Mouse (Mus musculus) lung, embryonic 14.5 days (tissue): ENCODE results near the gene Map3k7cl. TPM values are rescaled to one million over a fixed set of nuclear protein-coding genes. Genes with fewer than 3 reads are reported as not detected.
A peak's percentile ranks its signal among the peaks of the same experiment; 100 is the strongest.

ENCODE experiments used
- ATAC-seq: fragments of 200-750 bp; cut with Nextera tagmentation; 2 replicates; pipeline ENCODE4 v1.8.0; 2017; ENCODE audit warnings: mild to moderate bottlenecking, moderate TSS enrichment, moderate library complexity; ENCODE audit not compliant: insufficient read depth
- DNase-seq: peaks from one replicate; pipeline ENCODE4 v3.0.0-alpha.2; 2015
- H3K27ac ChIP-seq: fragments of 300-500 bp; sonication (generic); 2 replicates; pipeline ENCODE4 v1.5.1; 2014; ENCODE audit warnings: low read depth, mild to moderate bottlenecking, moderate library complexity
- H3K27me3 ChIP-seq: fragments of 300-500 bp; sonication (generic); 2 replicates; pipeline ENCODE4 v1.6.1; 2014; ENCODE audit warnings: low read length, control low read depth; ENCODE audit not compliant: insufficient read depth
- H3K36me3 ChIP-seq: fragments of 300-500 bp; sonication (generic); 2 replicates; pipeline ENCODE4 v1.6.1; 2014; ENCODE audit warnings: control low read depth; ENCODE audit not compliant: insufficient read depth
- H3K4me1 ChIP-seq: fragments of 300-500 bp; sonication (generic); 2 replicates; pipeline ENCODE4 v1.6.1; 2014; ENCODE audit warnings: antibody characterized with exemption, control low read depth; ENCODE audit not compliant: insufficient read depth
- H3K4me2 ChIP-seq: fragments of 300-500 bp; sonication (generic); 2 replicates; pipeline ENCODE4 v1.6.1; 2014; ENCODE audit warnings: mild to moderate bottlenecking
- H3K4me3 ChIP-seq: fragments of 300-500 bp; sonication (generic); 2 replicates; pipeline ENCODE4 v1.5.1; 2014; ENCODE audit warnings: low read depth, low read length
- H3K9ac ChIP-seq: fragments of 300-500 bp; sonication (generic); 2 replicates; pipeline ENCODE4 v1.6.1; 2014
- H3K9me3 ChIP-seq: fragments of 300-500 bp; sonication (generic); 2 replicates; pipeline ENCODE4 v1.6.1; 2016; ENCODE audit warnings: low read depth, low read length, control low read depth
- CTCF ChIP-seq: IDR thresholded peaks from 2 replicates; pipeline ENCODE4 v1.5.1; 2016; ENCODE audit warnings: antibody characterized with exemption, low read depth
- WGBS: fragments of 180-500 bp; shearing (Covaris S2); extraction: QIAGEN DNeasy Blood & Tissue Kit; methylation state at CpG from one replicate; pipeline ENCODE4 v1.1.7; 2014; 5-methylcytosine and 5-hydroxymethylcytosine counted together
- polyA plus RNA-seq: library from polyadenylated mRNA; unstranded; fragments of >200 nt; fragmentation: Nextera tagmentation; extraction: Ambion mirVana; gene quantifications from 2 replicates; pipeline ENCODE4 v1.2.1, GENCODE M21; 2014

Gene Map3k7cl
- polyA plus RNA-seq, 1 experiment from 2014 or later = 0.21 TPM

DNA sequence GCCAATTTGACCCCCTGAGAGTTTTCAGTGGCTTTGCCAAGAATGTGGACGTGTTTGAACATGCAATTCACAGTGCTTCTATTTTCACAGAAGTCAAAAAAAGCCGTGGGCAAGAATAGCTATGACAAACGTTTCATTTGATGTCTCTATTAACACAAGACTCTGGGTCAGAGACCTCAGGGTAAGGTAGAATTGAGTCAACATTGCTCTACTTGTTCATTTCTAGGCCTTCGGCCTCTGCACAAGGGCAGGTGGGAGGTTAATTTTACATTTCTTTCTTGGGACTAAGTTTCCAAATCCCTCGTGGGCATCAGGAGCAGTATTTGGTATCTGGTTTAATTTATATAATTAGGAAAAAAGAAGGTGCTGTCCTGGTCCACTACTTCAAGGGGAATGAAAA, 20.3 kb downstream of the Map3k7cl start:
- Histone ChIP-seq H3K9me3 (no peaks in the 10 kb centered on the region), H3K36me3 (no peaks in the 10 kb centered on the region), H3K9ac (no peak overlapping the region), H3K27me3 (no peaks in the 10 kb centered on the region), H3K4me2 (no peak overlapping the region), H3K4me3 (no peak overlapping the region), H3K27ac (no peak overlapping the region), H3K4me1 (no peaks in the 10 kb centered on the region)
- no peak for ATAC-seq
- DNase-seq = no peak
- 48% methylated on average over 5 of the region's 5 CpGs for WGBS
- TF ChIP-seq CTCF = no peak

DNA sequence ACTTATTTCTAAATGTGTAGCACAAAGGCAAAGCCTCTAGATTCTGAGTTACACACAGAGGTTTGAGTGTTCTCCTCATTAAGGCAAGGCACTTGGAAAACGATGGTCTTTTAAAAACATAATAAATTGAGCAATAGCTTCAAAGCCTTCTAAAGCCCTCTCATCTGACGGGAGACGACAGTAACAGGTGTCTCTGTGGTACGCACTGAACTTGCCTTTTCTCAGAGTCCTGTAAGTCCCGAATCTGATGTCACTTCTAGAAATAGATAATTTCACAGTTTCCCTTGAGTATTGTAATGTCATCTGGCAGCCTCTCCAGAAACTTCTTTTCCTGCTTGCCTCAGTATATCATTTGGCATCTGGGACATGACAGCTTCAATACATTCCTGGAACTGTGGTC, 21.0 kb downstream of the Map3k7cl start:
- ATAC-seq (no peak), DNase-seq (no peak)
- WGBS = 56% methylated on average over 5 of the region's 5 CpGs
- no peak for TF ChIP-seq CTCF
- H3K27me3 ChIP-seq = no peaks in the 10 kb centered on the region
- no peak overlapping the region for H3K27ac ChIP-seq
- H3K9me3 ChIP-seq = no peaks in the 10 kb centered on the region
- no peak overlapping the region for H3K4me2 ChIP-seq
- no peak overlapping the region for H3K4me3 ChIP-seq
- no peak overlapping the region for H3K9ac ChIP-seq
- no peaks in the 10 kb centered on the region for H3K36me3 ChIP-seq
- no peaks in the 10 kb centered on the region for H3K4me1 ChIP-seq

DNA sequence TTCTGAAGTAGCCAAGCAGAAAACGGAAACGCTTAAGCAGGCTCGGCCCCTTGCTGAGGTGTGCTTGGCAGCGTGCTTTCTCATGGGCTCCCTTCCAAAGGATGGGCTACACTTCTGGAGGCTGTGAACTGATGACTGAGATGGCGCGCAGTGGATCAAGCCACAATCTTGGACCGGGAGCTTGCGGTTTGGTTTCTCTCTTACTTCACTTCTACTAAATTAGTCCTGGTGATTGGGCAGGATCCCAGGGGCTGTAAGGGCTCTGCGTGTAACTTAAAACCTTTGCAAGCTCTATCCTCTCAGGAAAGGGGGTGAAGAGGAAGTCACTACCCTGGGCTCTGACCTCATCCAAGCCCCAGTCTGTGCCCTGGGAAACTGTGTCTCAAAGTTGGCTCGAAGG, 22.5 kb downstream of the Map3k7cl start:
- WGBS = 55% methylated on average over 10 of the region's 10 CpGs
- Histone ChIP-seq H3K9ac (no peak overlapping the region), H3K4me3 (no peak overlapping the region), H3K36me3 (no peaks in the 10 kb centered on the region), H3K27ac (no peak overlapping the region), H3K27me3 (no peaks in the 10 kb centered on the region), H3K4me1 (no peaks in the 10 kb centered on the region), H3K4me2 (no peak overlapping the region), H3K9me3 (no peaks in the 10 kb centered on the region)
- DNase-seq = no peak
- ATAC-seq = peak; percentile 63; the same call in 1 of the 2 replicates
- TF ChIP-seq CTCF = no peak

DNA sequence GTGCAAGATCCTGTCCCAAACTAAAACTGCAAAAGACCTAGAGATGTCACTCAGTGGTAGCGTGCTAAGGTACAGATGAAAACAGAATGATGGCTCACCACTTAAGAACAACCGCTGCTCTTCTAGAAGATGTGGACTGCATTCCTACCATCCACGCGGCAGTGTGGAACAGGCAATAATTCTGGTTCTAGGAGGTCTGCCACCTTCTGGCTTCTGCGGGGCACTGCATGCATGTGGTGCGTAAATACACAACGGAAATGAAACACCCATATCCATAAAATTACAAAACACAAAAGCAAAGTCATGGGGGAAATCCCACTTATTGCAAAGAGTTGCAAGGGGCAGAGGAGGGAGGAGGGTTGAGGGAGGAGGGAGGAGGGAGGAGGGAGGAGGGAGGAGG, 25.8 kb downstream of the Map3k7cl start:
- DNase-seq (peak; percentile 19), ATAC-seq (no peak)
- H3K4me3 ChIP-seq = no peak overlapping the region
- no peak overlapping the region for H3K4me2 ChIP-seq
- no peak overlapping the region for H3K27ac ChIP-seq
- TF ChIP-seq CTCF = peak; percentile 35
- no peaks in the 10 kb centered on the region for H3K9me3 ChIP-seq
- H3K9ac ChIP-seq = no peak overlapping the region
- WGBS = 82% methylated on average over 7 of the region's 7 CpGs
- H3K36me3 ChIP-seq = no peaks in the 10 kb centered on the region
- no peaks in the 10 kb centered on the region for H3K27me3 ChIP-seq
- H3K4me1 ChIP-seq = no peaks in the 10 kb centered on the region

DNA sequence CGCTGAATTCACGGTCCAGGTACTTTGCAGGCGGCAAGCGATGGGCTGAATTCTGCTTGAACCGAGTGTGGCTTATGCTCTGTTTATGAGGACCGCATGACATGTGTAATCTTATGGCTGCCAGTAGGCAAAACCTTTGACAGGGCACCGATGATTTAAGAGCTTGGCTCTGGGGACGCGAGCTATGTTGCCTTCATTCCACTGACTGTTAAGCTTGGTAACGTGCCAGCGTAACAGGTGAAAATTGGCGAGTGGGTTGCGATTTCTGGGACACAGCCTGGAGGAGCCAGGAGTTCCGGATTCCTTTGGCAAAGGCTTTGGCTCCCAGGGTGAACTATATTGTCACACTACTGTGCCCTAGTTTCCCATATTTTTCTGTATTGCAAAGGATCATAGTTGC, 26.3 kb downstream of the Map3k7cl start:
- Histone ChIP-seq H3K27me3 (no peaks in the 10 kb centered on the region), H3K9ac (no peak overlapping the region), H3K4me1 (no peaks in the 10 kb centered on the region), H3K36me3 (no peaks in the 10 kb centered on the region), H3K4me3 (no peak overlapping the region), H3K27ac (no peak overlapping the region), H3K9me3 (no peaks in the 10 kb centered on the region), H3K4me2 (no peak overlapping the region)
- ATAC-seq (no peak), DNase-seq (no peak)
- TF ChIP-seq CTCF = no peak
- WGBS = 79% methylated on average over 14 of the region's 14 CpGs

DNA sequence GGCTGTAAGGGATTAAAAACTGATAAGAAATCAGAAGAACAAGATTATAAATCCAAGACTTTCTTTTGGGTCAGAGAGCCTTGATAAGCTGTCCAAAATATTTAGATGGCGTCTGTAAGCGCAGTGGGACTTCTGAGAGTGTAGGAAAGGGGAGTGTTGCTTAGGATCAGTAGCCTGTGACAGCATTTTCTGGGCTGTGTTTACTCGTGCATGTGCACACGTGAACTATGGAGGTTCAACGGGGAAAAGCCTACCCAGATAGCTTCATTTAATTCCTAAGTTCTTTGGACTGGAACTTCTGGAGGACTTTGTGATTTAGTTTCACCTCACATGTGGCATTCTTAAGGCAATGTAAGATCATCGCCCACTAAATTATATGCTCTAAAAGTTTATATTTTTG, 29.6 kb downstream of the Map3k7cl start:
- 80% methylated on average over 6 of the region's 6 CpGs for WGBS
- no peak for DNase-seq
- no peak for TF ChIP-seq CTCF

DNA sequence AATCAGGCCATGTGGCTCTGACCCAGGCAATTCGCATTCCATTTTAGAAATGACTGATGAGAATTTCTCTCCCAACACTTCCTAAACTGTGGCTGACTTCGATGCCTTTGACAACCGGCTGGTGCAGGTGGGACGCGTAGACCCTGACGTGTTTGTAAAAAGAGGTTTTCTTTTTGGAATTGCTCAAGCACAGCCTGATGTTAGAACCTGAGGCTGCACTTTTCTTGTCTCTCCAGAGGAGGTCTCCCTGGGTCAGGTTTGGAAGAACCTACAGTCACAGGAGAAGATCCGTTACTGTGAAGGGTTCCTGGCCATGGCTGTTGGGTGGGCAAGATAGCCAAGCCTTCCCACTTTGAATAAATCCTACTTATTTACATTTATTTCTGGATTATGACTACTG, 31.5 kb downstream of the Map3k7cl start:
- DNase-seq (peak; percentile 52), ATAC-seq (no peak)
- 44% methylated on average over 7 of the region's 7 CpGs for WGBS
- no peaks in the 10 kb centered on the region for H3K4me1 ChIP-seq
- H3K9me3 ChIP-seq = no peaks in the 10 kb centered on the region
- no peak overlapping the region for H3K4me2 ChIP-seq
- H3K27ac ChIP-seq = no peak overlapping the region
- TF ChIP-seq CTCF = peak; percentile 58
- H3K27me3 ChIP-seq = no peaks in the 10 kb centered on the region
- H3K4me3 ChIP-seq = no peak overlapping the region
- no peaks in the 10 kb centered on the region for H3K36me3 ChIP-seq
- H3K9ac ChIP-seq = no peak overlapping the region

More for the DNA sequence above, 29.6 kb downstream of the Map3k7cl start:
- ATAC-seq = no peak
- Histone ChIP-seq H3K4me2 (no peak overlapping the region), H3K4me1 (no peaks in the 10 kb centered on the region), H3K4me3 (no peak overlapping the region), H3K9ac (no peak overlapping the region), H3K9me3 (no peaks in the 10 kb centered on the region), H3K27ac (no peak overlapping the region), H3K36me3 (no peaks in the 10 kb centered on the region), H3K27me3 (no peaks in the 10 kb centered on the region)
